Comparison of ENCODE assay signal across 9 mouse cellular contexts in genomic region chr11:98339071-98339501, GRCm38 (mm10). TPM values are rescaled to one million over a fixed set of nuclear protein-coding genes. Genes with fewer than 3 reads are reported as not detected.
DNase-seq lines count a peak whose midpoint lies in the region; ATAC-seq and TF ChIP-seq lines count a peak whose summit lies in the region.
"Had no signal": no experiment of that assay in that cellular context is flagged by ENCODE, and none has a peak within 500 bp of the region (broad histone marks: within the 10 kb centered on the region; RNA-seq: fewer than 3 reads in every experiment).

No protein-coding gene starts in this region.

- TF ChIP-seq CTCF in liver, postnatal 0 days (IDR thresholded peaks at IDR 0.05; ENCODE audit: low read depth): no peak

- H3K27me3 ChIP-seq in heart, embryonic 12.5 days (replicated peaks): peaks cover 85% of the 10 kb centered on the region
- peaks cover 99% of the 10 kb centered on the region for H3K27me3 ChIP-seq in hindbrain, embryonic 10.5 days (ENCODE audit: insufficient read depth, poor library complexity, severe bottlenecking)
- peaks cover 78% of the 10 kb centered on the region for H3K27me3 ChIP-seq in liver, postnatal 0 days (ENCODE audit: insufficient read depth, low read length)

- no peaks in the 10 kb centered on the region for H3K36me3 ChIP-seq in heart, embryonic 12.5 days
- no peaks in the 10 kb centered on the region for H3K36me3 ChIP-seq in hindbrain, embryonic 10.5 days
- H3K36me3 ChIP-seq in liver, postnatal 0 days (replicated peaks; ENCODE audit: insufficient read depth, low read length): no peaks in the 10 kb centered on the region
- H3K36me3 ChIP-seq: G1E had no signal

- peak overlapping the region; percentile 58 for H3K4me3 ChIP-seq in heart, embryonic 12.5 days
- H3K4me3 ChIP-seq in hindbrain, embryonic 10.5 days: peak overlapping the region; percentile 55
- H3K4me3 ChIP-seq in liver, postnatal 0 days (ENCODE audit: low read depth, low read length): peak overlapping the region; percentile 47

- no peaks in the 10 kb centered on the region for H3K9me3 ChIP-seq in heart, embryonic 12.5 days (replicated peaks)
- H3K9me3 ChIP-seq in hindbrain, embryonic 10.5 days: no peaks in the 10 kb centered on the region
- H3K9me3 ChIP-seq in liver, postnatal 0 days (ENCODE audit: low read length): no peaks in the 10 kb centered on the region
- H3K9me3 ChIP-seq: G1E had no signal

- no peak for TF ChIP-seq EP300 in liver, postnatal 0 days (IDR thresholded peaks at IDR 0.05; ENCODE audit: low read depth)

- H3K9ac ChIP-seq in heart, embryonic 12.5 days: peak overlapping the region; percentile 68
- peak overlapping the region; percentile 16 for H3K9ac ChIP-seq in liver, postnatal 0 days (replicated peaks)

- no peak overlapping the region for H3K27ac ChIP-seq in heart, embryonic 12.5 days (ENCODE audit: poor library complexity, severe bottlenecking)
- no peak overlapping the region for H3K27ac ChIP-seq in hindbrain, embryonic 10.5 days
- no peak overlapping the region for H3K27ac ChIP-seq in liver, postnatal 0 days (ENCODE audit: low read depth)

- ATAC-seq in heart, embryonic 12.5 days (ENCODE audit: insufficient number of reproducible peaks, low FRiP score): no peak
- ATAC-seq in liver, postnatal 0 days: no peak

- H3K4me2 ChIP-seq in heart, embryonic 12.5 days: peak overlapping the region; percentile 92
- peak overlapping the region; percentile 76 for H3K4me2 ChIP-seq in liver, postnatal 0 days (ENCODE audit: low read depth, low read length)

- no peak for DNase-seq in heart, adult 9 months (ENCODE audit: low spot score in 2 of 2)
- DNase-seq in ZHBTc4 (ENCODE audit: low read depth, low spot score): peak; percentile 41
- no peak for DNase-seq in hindbrain, embryonic 10.5 days (ENCODE audit: low spot score)
- no peak for DNase-seq in liver, postnatal 0 days
- DNase-seq in gastrocnemius, adult 18-20 months (ENCODE audit: low spot score): no peak
- DNase-seq in urinary bladder, postnatal 25 days (ENCODE audit: low spot score): no peak
- no peak for DNase-seq in adrenal gland, postnatal 10 days

- peaks cover 24% of the 10 kb centered on the region for H3K4me1 ChIP-seq in heart, embryonic 12.5 days (replicated peaks)
- peaks cover 40% of the 10 kb centered on the region for H3K4me1 ChIP-seq in hindbrain, embryonic 10.5 days (replicated peaks)
- 0 out of 2 replicates have a peak, but pooled peaks cover 4% of the 10 kb centered on the region for H3K4me1 ChIP-seq in liver, postnatal 0 days (ENCODE audit: insufficient read depth)

- WGBS in heart, embryonic 12.5 days: under 1% methylated on average over 19 of the region's 19 CpGs
- WGBS in hindbrain, embryonic 10.5 days: under 1% methylated on average over 19 of the region's 19 CpGs
- 0% methylated on average over 19 of the region's 19 CpGs for WGBS in liver, postnatal 0 days (ENCODE audit: insufficient replicate concordance)

RNA-seq across cellular contexts. Expression of gene Ppp1r1b, which starts 9.1 kb away (rescaled TPM):
- polyA plus RNA-seq in heart, embryonic 12.5 days (2016; fragmentation: Nextera tagmentation; extraction: Ambion mirVana): 30.4 and 32.2 TPM in 2 replicates
- polyA plus RNA-seq in hindbrain, embryonic 10.5 days (2016; fragmentation: Nextera tagmentation; extraction: Ambion mirVana): 1.0 and 1.3 TPM in 2 replicates
- polyA plus RNA-seq in liver, postnatal 0 days (2015; fragmentation: Nextera tagmentation; extraction: Ambion mirVana): 5.4 and 6.6 TPM in 2 replicates
- total RNA-seq in gastrocnemius, adult 18-20 months (2021): under 1 TPM; 0.18 to 0.31 TPM
- total RNA-seq in adrenal gland, postnatal 10 days (2021): 1 to 10 TPM in 1 of 2 experiments, under 1 TPM in 1; 1.00 to 1.7 TPM
- total RNA-seq: G1E had no signal
- polyA plus RNA-seq: G1E had no signal

RNA-seq across cellular contexts. Expression of gene Neurod2, which starts 9.6 kb away (rescaled TPM):
- not detected in 2 replicates for polyA plus RNA-seq in heart, embryonic 12.5 days (2016; fragmentation: Nextera tagmentation; extraction: Ambion mirVana)
- 0.07 and 0.13 TPM in 2 replicates for polyA plus RNA-seq in hindbrain, embryonic 10.5 days (2016; fragmentation: Nextera tagmentation; extraction: Ambion mirVana)
- not detected in 2 replicates for polyA plus RNA-seq in liver, postnatal 0 days (2015; fragmentation: Nextera tagmentation; extraction: Ambion mirVana)
- total RNA-seq in gastrocnemius, adult 18-20 months (2021): not detected
- not detected for total RNA-seq in adrenal gland, postnatal 10 days (2021)
- polyA plus RNA-seq: G1E had no signal

RNA-seq across cellular contexts. Expression of gene Stard3, which starts 19.1 kb away (rescaled TPM):
- polyA plus RNA-seq in heart, embryonic 12.5 days (2016; fragmentation: Nextera tagmentation; extraction: Ambion mirVana): 45.2 and 47.6 TPM in 2 replicates
- polyA plus RNA-seq in hindbrain, embryonic 10.5 days (2016; fragmentation: Nextera tagmentation; extraction: Ambion mirVana): 55.5 and 57.8 TPM in 2 replicates
- polyA plus RNA-seq in liver, postnatal 0 days (2015; fragmentation: Nextera tagmentation; extraction: Ambion mirVana): 14.5 and 15.4 TPM in 2 replicates
- total RNA-seq in gastrocnemius, adult 18-20 months (2021): 10 to 100 TPM; 11.1 to 13.6 TPM
- 10 to 100 TPM; 25.3 to 25.6 TPM for total RNA-seq in adrenal gland, postnatal 10 days (2021)

RNA-seq across cellular contexts. Expression of gene Tcap, which starts 44.5 kb away (rescaled TPM):
- polyA plus RNA-seq in heart, embryonic 12.5 days (2016; fragmentation: Nextera tagmentation; extraction: Ambion mirVana): 143 and 152 TPM in 2 replicates
- 0.17 and 0.29 TPM in 2 replicates for polyA plus RNA-seq in hindbrain, embryonic 10.5 days (2016; fragmentation: Nextera tagmentation; extraction: Ambion mirVana)
- 0.26 and 6.0 TPM in 2 replicates for polyA plus RNA-seq in liver, postnatal 0 days (2015; fragmentation: Nextera tagmentation; extraction: Ambion mirVana)
- total RNA-seq in gastrocnemius, adult 18-20 months (2021): 1,000 to 10,000 TPM; 3,864 to 4,194 TPM
- 100 to 1,000 TPM in 1 of 2 experiments, 10 to 100 TPM in 1; 18.1 to 119 TPM for total RNA-seq in adrenal gland, postnatal 10 days (2021)
- total RNA-seq: G1E had no signal
- polyA plus RNA-seq: G1E had no signal

RNA-seq across cellular contexts. Expression of gene Pnmt, which starts 47.2 kb away (rescaled TPM):
- polyA plus RNA-seq in heart, embryonic 12.5 days (2016; fragmentation: Nextera tagmentation; extraction: Ambion mirVana): 1.7 and 2.0 TPM in 2 replicates
- 0.65 and 1.2 TPM in 2 replicates for polyA plus RNA-seq in hindbrain, embryonic 10.5 days (2016; fragmentation: Nextera tagmentation; extraction: Ambion mirVana)
- not detected in 2 replicates for polyA plus RNA-seq in liver, postnatal 0 days (2015; fragmentation: Nextera tagmentation; extraction: Ambion mirVana)
- total RNA-seq in gastrocnemius, adult 18-20 months (2021): 1 to 10 TPM; 1.2 to 8.2 TPM
- total RNA-seq in adrenal gland, postnatal 10 days (2021): 100 to 1,000 TPM; 442 to 819 TPM
- total RNA-seq: G1E had no signal
- polyA plus RNA-seq: G1E had no signal
